Mouse (Mus musculus) layer of hippocampus, postnatal 14 days (tissue): Measurements from ENCODE around the gene Ncaph2. TPM values are rescaled to one million over a fixed set of nuclear protein-coding genes. Genes with fewer than 3 reads are reported as not detected.

ENCODE experiments used
- DNase-seq, 2 experiments: peaks; one replicate each; pipeline ENCODE4 v3.0.0; 2021 to 2022; ENCODE audit warnings: low spot score in 2 of 2, mixed read lengths in 1 of 2
- long read RNA-seq, 2 experiments: library from polyadenylated mRNA; stranded (forward); transcript quantifications; one replicate each; pipeline ENCODE4 v2.0.0; 2021
- total RNA-seq, 2 experiments: library from RNA; stranded (reverse); gene quantifications; 2 replicates each; pipeline ENCODE4 v1.2.3; 2021

The Ncaph2 gene
- total RNA-seq: 10 to 100 TPM; 75.5 to 79.0 TPM
- long read RNA-seq, experiment 1, transcript Ncaph2-201 (20 exons, 3,223 nt): minor isoform, 6 of 90 reads
- long read RNA-seq, experiment 1, transcript Ncaph2-209 (20 exons, 3,255 nt): minor isoform, 13 of 90 reads
- long read RNA-seq, experiment 1, transcript Ncaph2-203 (20 exons, 3,302 nt): minor isoform, 9 of 90 reads
- long read RNA-seq, experiment 1, transcript Ncaph2-202 (20 exons, 3,299 nt): major isoform, 39 of 90 reads
- long read RNA-seq, experiment 1, partial matches to known transcripts: 5 of 90 reads
- long read RNA-seq, experiment 1, other reads (novel, unspliced or antisense): 17 of 90 reads
- long read RNA-seq, experiment 2, transcript Ncaph2-203 (20 exons, 3,302 nt): minor isoform, 15 of 112 reads
- long read RNA-seq, experiment 2, transcript Ncaph2-201 (20 exons, 3,223 nt): minor isoform, 6 of 112 reads
- long read RNA-seq, experiment 2, transcript Ncaph2-202 (20 exons, 3,299 nt): major isoform, 47 of 112 reads
- long read RNA-seq, experiment 2, transcript Ncaph2-209 (20 exons, 3,255 nt): minor isoform, 14 of 112 reads
- long read RNA-seq, experiment 2, partial matches to known transcripts: 12 of 112 reads
- long read RNA-seq, experiment 2, other reads (novel, unspliced or antisense): 18 of 112 reads

- peak; percentile 92 to 96 for DNase-seq
These were observed at the start of gene Ncaph2, which contains the start of gene Lmf2 for GRCm38 (mm10) chr15:89355241-89356187. Gene Ncaph2, plus strand, starts transcription at chr15:89355719. Gene Lmf2, minus strand, starts transcription at chr15:89355659.

GRCm38 (mm10) chr15:89305966-89306365, 49.6 kb upstream of the Ncaph2 start:
- DNase-seq: no peak

- DNase-seq: no peak
These were observed 48.1 kb upstream of the Ncaph2 start for GRCm38 (mm10) chr15:89307461-89307860.

GRCm38 (mm10) chr15:89308406-89309139, 46.9 kb upstream of the Ncaph2 start:
- no peak for DNase-seq

GRCm38 (mm10) chr15:89309962-89310498, 45.5 kb upstream of the Ncaph2 start:
- DNase-seq: peak; percentile 66

GRCm38 (mm10) chr15:89313359-89313758, 42.2 kb upstream of the Ncaph2 start:
- no peak for DNase-seq

GRCm38 (mm10) chr15:89314107-89314506, 41.4 kb upstream of the Ncaph2 start:
- no peak for DNase-seq

- no peak for DNase-seq
These were observed 40.9 kb upstream of the Ncaph2 start for GRCm38 (mm10) chr15:89314511-89315189.

GRCm38 (mm10) chr15:89315190-89315731, 40.3 kb upstream of the Ncaph2 start, which contains the start of gene Sbf1:
Gene Sbf1, minus strand, starts transcription at chr15:89315311.
- peak; percentile 96 to 98 for DNase-seq

- no peak for DNase-seq
These were observed 39.4 kb upstream of the Ncaph2 start for GRCm38 (mm10) chr15:89316146-89316545.

- no peak for DNase-seq
These were observed 34.3 kb upstream of the Ncaph2 start for GRCm38 (mm10) chr15:89321264-89321663.

- no peak for DNase-seq
These were observed 32.6 kb upstream of the Ncaph2 start, which contains the start of gene Adm2 for GRCm38 (mm10) chr15:89322670-89323522. Gene Adm2, plus strand, starts transcription at chr15:89322720.

GRCm38 (mm10) chr15:89323656-89324055, 31.9 kb upstream of the Ncaph2 start:
- no peak for DNase-seq

GRCm38 (mm10) chr15:89326441-89326840, 29.1 kb upstream of the Ncaph2 start:
- no peak for DNase-seq

- no peak for DNase-seq
These were observed 21.2 kb upstream of the Ncaph2 start, which contains the start of gene Miox for GRCm38 (mm10) chr15:89334271-89334670. Gene Miox, plus strand, starts transcription at chr15:89334398.

GRCm38 (mm10) chr15:89334774-89335537, 20.6 kb upstream of the Ncaph2 start:
- no peak for DNase-seq

- DNase-seq: no peak
These were observed 19.1 kb upstream of the Ncaph2 start for GRCm38 (mm10) chr15:89336422-89336821.
